Mouse (Mus musculus) heart, embryonic 16.5 days (tissue): Measurements from ENCODE around the gene Ppp1r1b. TPM values are rescaled to one million over a fixed set of nuclear protein-coding genes. Genes with fewer than 3 reads are reported as not detected.

Source experiments
- ATAC-seq: fragments of 200-750 bp; cut with Nextera tagmentation; replicated peaks from 2 replicates; pipeline ENCODE4 v1.8.0; 2017; ENCODE audit warnings: moderate number of reproducible peaks; ENCODE audit not compliant: insufficient read depth, low FRiP score; ENCODE audit errors: extremely low read depth
- H3K27ac ChIP-seq: fragments of 300-500 bp; sonication (generic); 2 replicates; pipeline ENCODE4 v1.5.1; 2014; ENCODE audit warnings: mild to moderate bottlenecking, low read length, control low read depth, moderate library complexity
- H3K27me3 ChIP-seq: fragments of 300-500 bp; sonication (generic); 2 replicates; pipeline ENCODE4 v1.6.1; 2014; ENCODE audit warnings: low read length, mixed read lengths; ENCODE audit not compliant: control insufficient read depth, insufficient read depth
- H3K36me3 ChIP-seq: fragments of 300-500 bp; sonication (generic); 2 replicates; pipeline ENCODE4 v1.6.1; 2014; ENCODE audit not compliant: control insufficient read depth, insufficient read depth
- H3K4me1 ChIP-seq: fragments of 300-500 bp; sonication (generic); 2 replicates; pipeline ENCODE4 v1.6.1; 2014; ENCODE audit warnings: low read length, mixed read lengths; ENCODE audit not compliant: control insufficient read depth, insufficient read depth
- H3K4me2 ChIP-seq: fragments of 300-500 bp; sonication (generic); 2 replicates; pipeline ENCODE4 v1.6.1; 2014; ENCODE audit warnings: low read depth, mild to moderate bottlenecking, control low read depth, low read length
- H3K4me3 ChIP-seq: fragments of 300-500 bp; sonication (generic); 2 replicates; pipeline ENCODE4 v1.5.1; 2014; ENCODE audit warnings: mild to moderate bottlenecking, control low read depth, low read length
- H3K9ac ChIP-seq: fragments of 300-500 bp; sonication (generic); 2 replicates; pipeline ENCODE4 v1.6.1; 2014; ENCODE audit warnings: low read length, control low read depth
- H3K9me3 ChIP-seq: fragments of 300-500 bp; sonication (generic); replicated peaks from 2 replicates; pipeline ENCODE4 v1.6.1; 2016; ENCODE audit warnings: low read length; ENCODE audit not compliant: control insufficient read depth
- WGBS: fragments of 180-500 bp; shearing (Covaris S2); extraction: QIAGEN DNeasy Blood & Tissue Kit; methylation state at CpG from one replicate; pipeline ENCODE4 v1.1.7; 2014; 5-methylcytosine and 5-hydroxymethylcytosine counted together
- polyA plus RNA-seq: library from polyadenylated mRNA; unstranded; fragments of >200 nt; fragmentation: Nextera tagmentation; extraction: Ambion mirVana; gene quantifications from 2 replicates; pipeline ENCODE4 v1.2.1, GENCODE M21; 2015

The Ppp1r1b gene
- polyA plus RNA-seq: 74.0 and 75.8 TPM in 2 replicates

GRCm38 (mm10) chr11:98348083-98348961, at the start of gene Ppp1r1b:
TSS of gene Ppp1r1b (plus strand) at chr11:98348404.
- peak within 1 kb of the TSS; percentile 69 for H3K4me3 ChIP-seq
- ATAC-seq: peak; percentile 81
- no peaks in the 10 kb centered on the region for H3K36me3 ChIP-seq
- peak within 1 kb of the TSS; percentile 94 for H3K4me2 ChIP-seq
- no peak within 1 kb of the TSS for H3K27ac ChIP-seq
- peaks cover 17% of the 10 kb centered on the region for H3K4me1 ChIP-seq
- peak within 1 kb of the TSS; percentile 82 for H3K9ac ChIP-seq
- H3K9me3 ChIP-seq: no peaks in the 10 kb centered on the region
- peaks cover 39% of the 10 kb centered on the region for H3K27me3 ChIP-seq
- 1% methylated on average over 55 of the region's 55 CpGs for WGBS

GRCm38 (mm10) chr11:98298484-98299205, 49.6 kb upstream of the Ppp1r1b start:
- Histone ChIP-seq H3K9me3 (no peaks in the 10 kb centered on the region), H3K36me3 (no peaks in the 10 kb centered on the region), H3K4me2 (no peak overlapping the region), H3K4me1 (peaks cover 22% of the 10 kb centered on the region), H3K4me3 (no peak overlapping the region), H3K27me3 (peaks cover 16% of the 10 kb centered on the region; the same call in 1 of the 2 replicates), H3K9ac (peak overlapping the region; percentile 38), H3K27ac (no peak overlapping the region)
- ATAC-seq: 0 out of 2 replicates have a peak, but pooled peaks have one; percentile 35
- 24% methylated on average over 10 of the region's 10 CpGs for WGBS

- no peaks in the 10 kb centered on the region for H3K36me3 ChIP-seq
- WGBS: 2% methylated on average over 26 of the region's 26 CpGs
- no peak for ATAC-seq
- no peak overlapping the region; the same call in 1 of the 2 replicates for H3K4me2 ChIP-seq
- no peak overlapping the region for H3K9ac ChIP-seq
- H3K4me3 ChIP-seq: no peak overlapping the region
- no peak overlapping the region for H3K27ac ChIP-seq
- no peaks in the 10 kb centered on the region for H3K4me1 ChIP-seq
- H3K9me3 ChIP-seq: no peaks in the 10 kb centered on the region
- H3K27me3 ChIP-seq: peaks cover 58% of the 10 kb centered on the region
Observed at GRCm38 (mm10) chr11:98313790-98314323, 34.3 kb upstream of the Ppp1r1b start.

GRCm38 (mm10) chr11:98317479-98317878, 30.7 kb upstream of the Ppp1r1b start:
- Histone ChIP-seq H3K36me3 (no peaks in the 10 kb centered on the region), H3K4me3 (no peak overlapping the region), H3K9ac (no peak overlapping the region), H3K9me3 (no peaks in the 10 kb centered on the region), H3K4me1 (no peaks in the 10 kb centered on the region), H3K27me3 (peaks cover 84% of the 10 kb centered on the region), H3K4me2 (no peak overlapping the region), H3K27ac (no peak overlapping the region)
- WGBS: 9% methylated on average over 7 of the region's 7 CpGs
- ATAC-seq: no peak

- Histone ChIP-seq H3K4me1 (no peaks in the 10 kb centered on the region), H3K4me2 (no peak overlapping the region)
- 1% methylated on average over 14 of the region's 14 CpGs for WGBS
Observed at GRCm38 (mm10) chr11:98318421-98319116, 29.6 kb upstream of the Ppp1r1b start.

GRCm38 (mm10) chr11:98319120-98319519, 29.1 kb upstream of the Ppp1r1b start:
- 4% methylated on average over 15 of the region's 15 CpGs for WGBS
- no peak overlapping the region for H3K27ac ChIP-seq
- peaks cover 89% of the 10 kb centered on the region for H3K27me3 ChIP-seq
- no peak overlapping the region for H3K9ac ChIP-seq
- H3K4me2 ChIP-seq: no peak overlapping the region
- H3K9me3 ChIP-seq: no peaks in the 10 kb centered on the region
- H3K36me3 ChIP-seq: no peaks in the 10 kb centered on the region
- H3K4me1 ChIP-seq: no peaks in the 10 kb centered on the region
- no peak overlapping the region for H3K4me3 ChIP-seq
- ATAC-seq: no peak

More at GRCm38 (mm10) chr11:98318421-98319116, 29.6 kb upstream of the Ppp1r1b start:
- peaks cover 88% of the 10 kb centered on the region for H3K27me3 ChIP-seq
- no peaks in the 10 kb centered on the region for H3K9me3 ChIP-seq
- no peak overlapping the region for H3K9ac ChIP-seq
- no peak overlapping the region for H3K4me3 ChIP-seq
- H3K36me3 ChIP-seq: no peaks in the 10 kb centered on the region
- no peak overlapping the region for H3K27ac ChIP-seq
- no peak for ATAC-seq

- H3K4me2 ChIP-seq: no peak overlapping the region
- H3K9me3 ChIP-seq: no peaks in the 10 kb centered on the region
- no peak for ATAC-seq
- 25% methylated on average over 4 of the region's 4 CpGs for WGBS
- H3K4me1 ChIP-seq: no peaks in the 10 kb centered on the region
- H3K4me3 ChIP-seq: no peak overlapping the region
- H3K36me3 ChIP-seq: no peaks in the 10 kb centered on the region
- H3K9ac ChIP-seq: no peak overlapping the region
- H3K27me3 ChIP-seq: peaks cover 90% of the 10 kb centered on the region
- H3K27ac ChIP-seq: no peak overlapping the region
Observed at GRCm38 (mm10) chr11:98319544-98319943, 28.7 kb upstream of the Ppp1r1b start.

GRCm38 (mm10) chr11:98319944-98320343, 28.3 kb upstream of the Ppp1r1b start:
- Histone ChIP-seq H3K9me3 (no peaks in the 10 kb centered on the region), H3K9ac (no peak overlapping the region), H3K4me3 (no peak overlapping the region), H3K27me3 (peaks cover 93% of the 10 kb centered on the region), H3K36me3 (no peaks in the 10 kb centered on the region), H3K4me1 (no peaks in the 10 kb centered on the region), H3K4me2 (no peak overlapping the region), H3K27ac (no peak overlapping the region)
- ATAC-seq: no peak
- 4% methylated on average over 2 of the region's 2 CpGs for WGBS
